Mouse (Mus musculus) cerebellum, adult 9-10 months (tissue): ENCODE results near the gene Arrdc2.

Experiments used
- DNase-seq: peaks from one replicate; pipeline ENCODE4 v3.0.0; 2022

The Arrdc2 gene

GRCm38 (mm10) chr8:70804481-70805206 is 34.9 kb downstream of the Arrdc2 start, which contains the start of gene Mast3:
Gene Mast3 (minus strand): TSS chr8:70805054.
- no peak for DNase-seq

GRCm38 (mm10) chr8:70803761-70804480 is 35.6 kb downstream of the Arrdc2 start:
- no peak for DNase-seq

- DNase-seq = no peak
Measured at GRCm38 (mm10) chr8:70802786-70803510, 36.6 kb downstream of the Arrdc2 start.

- DNase-seq = no peak
Measured at GRCm38 (mm10) chr8:70801830-70802229, 37.7 kb downstream of the Arrdc2 start.

GRCm38 (mm10) chr8:70801156-70801555 is 38.4 kb downstream of the Arrdc2 start:
- DNase-seq = no peak

DNA sequence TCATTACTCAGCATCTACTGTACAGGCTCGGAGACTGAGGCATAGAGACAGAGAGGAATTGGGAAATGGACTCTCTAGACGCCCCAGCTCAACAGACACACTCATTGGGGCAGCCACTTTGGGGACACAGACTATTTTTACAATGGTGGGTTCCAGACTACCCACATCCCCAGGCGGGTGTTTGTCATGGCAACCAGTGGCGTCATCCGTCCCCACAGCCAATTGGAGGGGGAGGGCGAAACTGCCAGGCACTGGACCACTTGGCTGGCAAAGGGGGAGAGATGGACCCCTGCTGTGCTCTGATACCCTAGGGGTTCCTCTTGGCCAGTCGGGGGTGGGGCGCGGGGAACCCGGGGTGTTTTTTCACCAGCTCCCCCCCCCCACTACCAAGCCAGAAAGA is 38.9 kb downstream of the Arrdc2 start:
- no peak for DNase-seq

GRCm38 (mm10) chr8:70798281-70798680 is 41.2 kb downstream of the Arrdc2 start:
- peak; percentile 55 for DNase-seq

DNA sequence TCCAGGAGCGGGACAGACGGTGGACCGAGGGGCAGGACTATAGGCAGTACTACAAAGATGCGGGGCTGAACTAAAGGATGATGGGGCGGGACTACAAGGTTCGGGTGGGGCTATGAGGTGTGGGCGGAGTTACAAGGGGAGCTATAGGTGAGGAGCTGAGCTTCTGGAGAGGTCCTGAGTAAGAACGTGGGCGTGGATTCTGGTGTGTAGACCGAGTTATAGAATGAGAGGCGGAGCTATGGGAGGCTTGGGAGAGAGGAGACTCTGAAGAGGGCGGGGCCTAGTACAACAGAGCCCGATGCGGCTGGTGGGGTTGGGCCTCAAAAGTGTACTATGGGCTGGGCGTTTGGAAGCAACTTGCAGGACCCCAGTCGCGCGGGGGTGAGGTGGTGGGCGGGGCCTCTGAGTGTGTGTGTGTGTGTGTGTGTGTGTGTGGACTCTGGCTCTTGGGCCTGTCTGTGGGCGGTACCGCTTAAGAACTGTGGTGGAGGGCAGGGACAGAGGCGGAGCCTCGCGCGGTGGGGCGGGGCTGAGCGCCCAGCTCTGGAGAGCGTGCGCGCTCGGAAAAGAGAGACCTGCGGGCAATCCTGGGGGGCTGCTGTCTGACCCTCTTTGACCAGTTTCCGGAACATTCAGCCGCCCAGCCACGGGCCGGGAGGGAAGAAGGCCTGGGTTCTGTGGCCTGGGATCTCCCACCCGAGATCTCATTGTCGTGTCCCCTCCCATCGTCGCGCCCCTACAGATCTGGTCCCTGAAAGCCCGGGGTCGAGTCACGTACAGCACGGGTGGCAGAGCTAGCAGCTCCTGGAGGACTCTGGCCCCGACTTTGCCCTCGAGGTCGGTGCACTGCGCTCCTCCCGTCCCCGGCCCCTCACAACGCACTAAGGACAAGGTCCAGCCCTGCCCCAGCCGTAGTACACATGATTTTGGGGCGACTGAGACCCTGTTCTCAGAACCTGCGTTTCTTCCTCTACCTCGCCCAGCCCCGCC is 42.1 kb downstream of the Arrdc2 start:
- peak; percentile 87 for DNase-seq

- peak; percentile 65 for DNase-seq
Measured at GRCm38 (mm10) chr8:70796403-70797080, 43.0 kb downstream of the Arrdc2 start.

DNA sequence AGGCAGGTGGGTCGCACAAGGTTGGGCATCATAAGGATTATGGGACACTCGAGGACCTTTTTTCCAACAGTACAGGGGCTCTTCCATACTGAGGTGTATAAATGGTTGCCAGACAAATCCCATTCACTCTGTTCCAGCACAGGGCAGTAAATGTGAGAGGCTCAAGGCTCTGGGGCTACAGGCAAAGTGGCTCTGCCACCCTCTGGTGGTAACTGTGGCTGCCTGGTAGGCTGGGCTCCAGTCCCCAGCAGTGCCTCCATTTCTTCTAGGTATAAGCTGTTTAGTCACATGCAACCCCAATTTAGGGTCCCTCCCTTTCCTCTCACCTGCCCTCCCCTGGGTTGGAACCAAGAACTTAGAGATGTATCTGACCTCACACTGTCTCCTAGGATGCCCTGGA is 44.1 kb downstream of the Arrdc2 start:
- peak; percentile 48 for DNase-seq

GRCm38 (mm10) chr8:70794215-70794614 is 45.3 kb downstream of the Arrdc2 start:
- peak; percentile 34 for DNase-seq

DNA sequence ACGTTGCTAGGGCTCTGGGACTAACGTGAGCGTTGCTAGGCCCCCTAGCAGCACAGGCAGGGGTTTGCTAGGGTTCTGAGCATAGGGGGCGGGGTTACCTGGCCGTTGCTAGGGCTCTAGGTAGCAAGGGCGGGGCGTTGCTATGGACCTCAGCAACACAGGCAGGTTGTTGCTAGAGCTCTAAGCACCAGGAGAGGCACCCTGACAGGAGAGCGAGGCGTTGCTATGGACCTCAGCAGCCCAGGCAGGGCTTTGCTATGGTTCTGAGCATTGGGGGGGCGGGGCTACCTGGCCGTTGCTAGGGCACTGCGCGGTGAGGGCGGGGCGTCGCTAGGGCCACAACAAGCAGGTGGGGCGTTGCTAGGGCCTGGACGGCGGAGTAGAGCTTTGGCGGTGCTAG is 46.8 kb downstream of the Arrdc2 start:
- DNase-seq = peak; percentile 82

DNA sequence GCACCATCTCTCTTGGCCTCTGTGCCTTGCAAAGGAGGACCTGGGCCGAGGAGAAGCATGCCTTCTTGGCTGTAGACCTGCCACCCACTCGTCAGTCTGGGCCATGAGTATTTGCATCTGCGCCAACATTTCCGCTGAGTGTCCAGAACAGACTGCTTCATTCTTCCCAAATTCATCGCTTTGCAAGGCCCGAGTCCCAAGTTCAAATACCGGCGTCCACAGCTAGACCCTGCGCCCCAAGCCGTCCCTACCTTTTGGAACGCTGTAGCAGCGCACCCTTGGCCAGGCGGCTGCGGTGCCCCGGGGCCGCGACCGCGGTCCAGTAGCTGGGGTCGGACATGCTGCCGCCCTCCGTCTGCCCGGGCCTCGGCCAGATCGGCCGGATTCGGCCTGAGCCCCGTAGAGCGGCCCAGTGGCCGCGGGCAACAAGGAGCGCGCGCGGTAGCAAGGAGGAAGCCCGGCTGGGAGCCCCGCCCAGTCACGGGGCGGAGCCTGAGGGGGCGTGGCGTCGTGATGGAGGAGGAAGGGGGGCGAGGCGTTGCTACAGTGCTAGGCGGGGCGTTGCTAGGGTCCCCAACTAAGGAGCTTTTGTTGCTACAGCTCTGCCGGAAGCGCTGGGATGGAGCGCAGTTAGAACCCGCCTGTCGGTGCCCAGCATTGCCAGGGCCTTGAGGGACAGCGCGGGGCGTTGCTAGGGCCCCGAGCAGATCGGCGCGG is 47.4 kb downstream of the Arrdc2 start:
- peak; percentile 91 for DNase-seq

DNA sequence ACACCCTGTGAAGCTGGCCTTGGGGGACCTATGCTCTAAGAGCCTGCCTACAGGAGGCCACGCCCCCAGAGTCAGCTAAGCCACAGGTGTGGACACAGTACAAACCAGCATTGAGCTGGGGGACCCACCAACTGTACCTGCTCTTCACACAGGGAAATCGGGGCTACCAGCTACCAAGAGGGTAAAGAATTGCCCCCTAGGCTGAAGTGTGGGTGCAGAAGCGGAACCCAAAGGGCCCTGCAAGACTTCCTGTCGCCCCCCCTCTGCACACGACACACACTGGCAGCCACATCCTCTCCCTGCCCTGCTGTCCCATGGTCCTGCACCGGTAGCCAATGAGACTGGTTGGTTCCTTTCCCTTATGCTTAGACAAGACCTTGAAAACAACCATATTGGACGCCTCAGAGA is 48.2 kb downstream of the Arrdc2 start:
- peak; percentile 58 for DNase-seq

DNA sequence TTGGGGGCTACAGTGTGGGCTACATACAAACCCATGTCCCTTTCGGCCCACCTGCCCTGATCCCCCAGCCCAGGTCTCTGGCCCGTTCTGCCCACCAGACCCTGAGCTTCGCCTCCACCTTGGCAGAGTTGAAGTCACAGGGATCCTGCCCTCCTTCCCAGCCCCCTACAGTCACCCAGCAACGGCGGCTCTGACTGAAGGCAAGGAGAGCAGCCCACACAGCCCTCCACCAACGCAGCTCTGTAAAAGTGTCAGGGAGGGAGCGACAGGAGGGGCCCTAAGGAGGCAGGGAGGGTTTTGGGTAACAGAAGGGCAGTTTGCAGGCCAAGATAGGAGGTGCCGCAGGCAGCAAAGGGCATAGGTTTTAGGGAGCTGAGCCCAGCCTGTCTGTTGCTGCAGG is 48.7 kb downstream of the Arrdc2 start:
- peak; percentile 48 for DNase-seq

DNA sequence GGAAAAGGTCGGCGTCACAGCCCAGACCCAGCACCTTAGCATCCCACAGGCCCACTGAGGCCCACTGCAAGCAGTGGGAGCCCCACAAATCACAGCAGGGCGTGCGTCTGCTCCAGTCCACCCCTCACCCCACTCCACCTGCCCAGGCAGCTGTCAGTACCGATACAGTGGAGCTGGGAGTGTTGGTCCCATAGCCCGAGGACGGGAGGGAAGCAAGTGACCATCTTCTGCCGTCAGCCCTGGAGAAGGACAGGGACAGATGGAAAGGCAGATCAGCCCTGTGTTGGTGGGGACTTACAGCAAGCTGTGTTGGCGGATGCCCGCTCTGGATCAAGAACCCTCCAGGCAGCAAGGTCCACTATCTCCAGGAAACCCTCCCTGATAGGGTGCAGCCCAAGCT is 50.5 kb downstream of the Arrdc2 start:
- peak; percentile 60 for DNase-seq

GRCm38 (mm10) chr8:70787941-70788667 is 51.4 kb downstream of the Arrdc2 start:
- DNase-seq = peak; percentile 94

- peak; percentile 53 for DNase-seq
Measured at GRCm38 (mm10) chr8:70787051-70787445, 52.5 kb downstream of the Arrdc2 start.

DNA sequence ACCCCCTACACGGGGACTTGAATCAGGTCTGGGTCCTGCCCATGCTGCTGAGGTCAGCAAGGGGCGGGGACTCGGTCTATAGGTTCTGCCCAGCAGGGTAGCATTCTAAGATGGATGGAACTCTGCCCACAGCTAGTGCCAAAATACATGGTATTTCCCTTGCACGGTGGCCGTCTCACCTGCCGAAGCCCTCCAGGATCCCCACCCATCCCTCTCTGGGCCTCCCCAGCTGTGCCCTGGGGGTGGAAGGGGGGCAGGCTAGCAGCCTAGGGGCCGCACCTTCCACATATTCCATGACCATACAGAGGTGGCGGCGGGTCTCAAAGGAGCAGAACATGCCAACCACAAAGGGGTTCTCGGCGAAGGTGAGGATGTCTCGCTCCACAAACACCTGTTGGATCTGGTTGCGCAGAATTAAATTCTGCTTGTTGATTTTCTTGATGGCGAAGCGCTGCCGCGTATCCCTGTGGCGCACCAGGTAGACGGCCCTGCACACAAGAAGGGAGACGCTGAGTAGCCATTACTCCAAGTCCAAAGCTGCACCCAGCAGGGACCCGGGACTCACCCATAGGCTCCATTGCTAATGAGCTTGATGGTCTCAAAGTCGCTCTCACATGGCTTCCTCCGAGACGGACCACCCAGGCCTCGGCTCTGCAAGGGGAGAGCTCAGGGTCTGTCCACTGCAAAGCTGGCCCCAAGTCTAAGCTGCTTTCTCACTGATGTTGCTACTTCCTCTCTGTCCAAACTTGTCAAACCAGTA is 53.0 kb downstream of the Arrdc2 start:
- DNase-seq = peak; percentile 56
